Mouse (Mus musculus): Measurements from ENCODE around the gene Fam19a1. TPM values are rescaled to one million over a fixed set of nuclear protein-coding genes. Genes with fewer than 3 reads are reported as not detected.
A peak's percentile ranks its signal among the peaks of the same experiment; 100 is the strongest.

Fam19a1 gene
- total RNA-seq, 2 experiments from 2014 or later = 63.5 to 71.6 TPM

- DNase-seq (ENCODE audit: extremely low spot score in 1 of 2, low spot score in 1 of 2) = no peak
Observed at GRCm38 (mm10) chr6:96252001-96252400, 139.0 kb downstream of the Fam19a1 start.

DNA sequence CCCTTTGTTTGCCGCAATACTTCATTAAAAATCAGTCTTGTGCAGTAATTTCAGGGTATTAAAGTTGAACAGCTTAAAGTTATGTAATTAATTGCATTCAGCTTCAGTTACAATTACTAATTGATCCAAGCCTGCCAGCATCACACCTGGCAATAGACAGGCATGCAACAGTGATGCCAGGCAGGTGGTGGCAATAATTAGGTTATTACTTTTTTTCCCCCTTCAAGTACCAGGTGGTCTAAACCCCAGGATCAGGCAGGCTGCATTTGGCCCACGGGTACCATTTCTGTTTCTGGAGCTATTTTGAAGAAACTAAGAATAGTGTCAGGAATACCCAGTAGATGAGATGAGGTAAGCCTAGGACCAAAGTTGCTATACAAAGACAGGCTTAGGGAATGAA lies 141.9 kb downstream of the Fam19a1 start:
- DNase-seq (ENCODE audit: extremely low spot score in 1 of 2, low spot score in 1 of 2) = no peak

DNA sequence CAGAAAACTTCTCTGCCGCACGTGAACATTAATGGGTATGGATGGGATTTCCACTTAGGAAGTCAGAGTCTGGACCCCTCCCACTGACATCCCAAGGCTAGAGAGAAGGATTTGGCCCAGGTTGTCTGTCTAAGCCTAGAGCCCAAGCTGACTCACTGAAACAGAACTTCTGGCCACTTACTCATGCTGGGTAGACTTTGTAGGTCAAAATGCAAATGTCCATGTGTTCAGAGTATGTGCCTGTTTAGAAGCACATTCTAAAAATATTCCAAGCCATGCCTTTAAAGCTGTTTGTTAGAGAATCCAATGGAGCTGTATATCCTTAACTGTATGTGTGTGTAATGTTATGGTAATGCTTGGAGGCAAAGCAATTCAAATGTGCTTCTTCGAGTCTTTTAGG lies 145.7 kb downstream of the Fam19a1 start:
- DNase-seq (ENCODE audit: extremely low spot score in 1 of 2, low spot score in 1 of 2) = no peak

DNA sequence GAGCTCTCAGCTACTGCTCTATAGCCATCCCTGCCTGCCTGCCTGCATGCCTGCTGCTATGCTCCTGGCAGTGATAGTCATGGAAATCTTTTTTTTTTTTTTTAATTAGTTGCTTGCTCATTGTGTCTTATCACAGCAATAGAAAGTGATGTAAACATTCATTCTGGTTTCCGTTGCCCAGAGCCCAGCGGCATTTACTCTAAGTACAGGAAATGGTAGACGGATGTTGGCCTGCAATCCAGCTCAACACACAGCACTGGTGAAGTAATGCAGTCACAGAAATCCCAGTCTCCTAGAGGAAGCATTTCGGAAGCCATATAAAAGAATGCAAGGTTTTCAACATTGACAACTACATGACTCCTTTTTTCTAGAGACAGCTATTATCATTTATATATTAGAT lies 153.5 kb downstream of the Fam19a1 start:
- no peak for DNase-seq (ENCODE audit: extremely low spot score in 1 of 2, low spot score in 1 of 2)

DNA sequence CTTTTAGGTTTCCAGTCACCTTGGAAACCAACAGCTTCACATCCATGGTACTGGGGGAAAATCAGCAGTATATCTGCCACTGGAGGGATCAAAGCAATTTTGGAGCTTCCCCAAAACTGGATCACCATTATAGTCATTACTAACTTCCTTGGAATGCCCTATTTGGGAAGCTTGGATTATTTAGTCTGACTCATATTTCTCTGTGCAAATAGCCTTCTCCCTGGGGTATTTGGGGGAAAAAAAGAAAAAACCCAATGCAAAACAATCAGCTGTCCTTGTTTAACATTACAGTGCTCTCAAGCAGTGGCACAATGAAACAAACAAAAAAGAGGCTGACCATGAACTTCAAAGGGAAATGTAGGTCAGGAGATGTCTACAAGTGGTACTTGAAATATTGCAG lies 155.8 kb downstream of the Fam19a1 start:
- DNase-seq (ENCODE audit: extremely low spot score in 1 of 2, low spot score in 1 of 2) = no peak

GRCm38 (mm10) chr6:96270436-96270835 lies 157.5 kb downstream of the Fam19a1 start:
- no peak for DNase-seq (ENCODE audit: extremely low spot score in 1 of 2, low spot score in 1 of 2)

- no peak for DNase-seq (ENCODE audit: extremely low spot score in 1 of 2, low spot score in 1 of 2)
Observed at GRCm38 (mm10) chr6:96283731-96284130, 170.8 kb downstream of the Fam19a1 start.

- no peak for DNase-seq (ENCODE audit: extremely low spot score in 1 of 2, low spot score in 1 of 2)
Observed at GRCm38 (mm10) chr6:96284590-96284989, 171.6 kb downstream of the Fam19a1 start.

DNA sequence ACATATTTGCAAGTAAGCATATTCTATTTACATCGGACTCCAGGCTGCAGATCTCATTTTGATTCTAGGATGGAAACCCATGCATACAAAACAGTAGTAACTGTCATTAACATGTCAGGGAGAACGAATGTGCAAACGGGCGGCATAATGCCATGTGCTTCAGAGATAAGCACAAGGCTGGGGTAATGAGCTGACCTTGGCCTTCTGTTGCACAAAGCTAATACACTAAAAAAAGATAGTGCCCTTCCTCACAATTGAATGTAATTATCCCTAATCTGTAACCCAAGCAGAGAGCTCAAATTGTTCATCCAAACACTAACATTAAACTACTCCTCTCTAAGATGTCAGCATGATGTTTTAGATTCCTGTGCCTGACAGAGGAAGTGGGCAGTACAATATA lies 173.3 kb downstream of the Fam19a1 start:
- no peak for DNase-seq (ENCODE audit: extremely low spot score in 1 of 2, low spot score in 1 of 2)

- DNase-seq (ENCODE audit: extremely low spot score in 1 of 2, low spot score in 1 of 2) = no peak
Observed at GRCm38 (mm10) chr6:96287377-96287776, 174.4 kb downstream of the Fam19a1 start.

DNA sequence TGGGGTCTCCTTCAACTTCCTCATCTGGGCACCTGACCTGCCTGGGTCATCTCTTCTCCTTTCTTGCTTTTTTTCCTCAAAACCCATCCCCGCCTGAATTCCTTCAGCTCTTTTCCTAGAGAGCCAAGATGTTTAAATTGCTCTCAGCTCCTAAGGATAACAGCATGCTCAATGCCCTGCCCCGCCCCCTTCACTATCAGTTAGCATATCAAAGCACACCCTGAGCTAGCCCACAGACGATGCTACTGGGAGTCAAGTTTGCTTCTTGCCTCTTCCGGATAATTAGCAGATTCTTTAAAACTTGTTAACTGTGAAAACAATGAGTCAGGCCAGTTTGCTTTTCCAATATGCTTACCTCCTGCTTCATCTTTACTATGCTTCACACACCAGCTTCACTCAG lies 176.7 kb downstream of the Fam19a1 start:
- DNase-seq (ENCODE audit: extremely low spot score in 1 of 2, low spot score in 1 of 2) = no peak

DNA sequence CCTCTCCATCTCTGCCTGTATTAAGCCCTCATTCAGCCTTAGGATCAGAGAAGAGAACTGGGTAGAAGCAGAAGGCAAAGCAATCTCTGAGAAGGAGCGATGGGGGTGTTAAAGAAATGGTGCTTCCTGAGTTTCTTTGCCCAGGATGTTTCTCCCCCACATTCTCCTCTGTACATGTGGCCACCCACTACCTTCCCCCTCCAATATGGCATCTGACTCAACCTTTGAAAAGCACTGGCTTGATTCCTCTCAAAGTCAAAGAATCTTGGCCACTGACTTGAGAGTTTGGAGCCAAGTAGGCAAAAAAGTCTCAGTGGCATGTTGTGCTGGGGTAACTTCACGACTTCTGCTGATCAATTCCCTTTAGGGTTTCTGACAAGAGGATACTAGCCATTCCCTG lies 234.5 kb downstream of the Fam19a1 start:
- no peak for DNase-seq (ENCODE audit: extremely low spot score in 1 of 2, low spot score in 1 of 2)

GRCm38 (mm10) chr6:96349446-96350025 lies 236.6 kb downstream of the Fam19a1 start:
- peak in 1 of 2 experiments; percentile 16 for DNase-seq (ENCODE audit: extremely low spot score in 1 of 2, low spot score in 1 of 2)

- DNase-seq (ENCODE audit: extremely low spot score in 1 of 2, low spot score in 1 of 2) = no peak
Observed at GRCm38 (mm10) chr6:96369544-96369943, 256.6 kb downstream of the Fam19a1 start.

GRCm38 (mm10) chr6:96372848-96373247 lies 259.9 kb downstream of the Fam19a1 start:
- no peak for DNase-seq (ENCODE audit: extremely low spot score in 1 of 2, low spot score in 1 of 2)

- no peak for DNase-seq (ENCODE audit: extremely low spot score in 1 of 2, low spot score in 1 of 2)
Observed at GRCm38 (mm10) chr6:96373274-96373673, 260.3 kb downstream of the Fam19a1 start.

DNA sequence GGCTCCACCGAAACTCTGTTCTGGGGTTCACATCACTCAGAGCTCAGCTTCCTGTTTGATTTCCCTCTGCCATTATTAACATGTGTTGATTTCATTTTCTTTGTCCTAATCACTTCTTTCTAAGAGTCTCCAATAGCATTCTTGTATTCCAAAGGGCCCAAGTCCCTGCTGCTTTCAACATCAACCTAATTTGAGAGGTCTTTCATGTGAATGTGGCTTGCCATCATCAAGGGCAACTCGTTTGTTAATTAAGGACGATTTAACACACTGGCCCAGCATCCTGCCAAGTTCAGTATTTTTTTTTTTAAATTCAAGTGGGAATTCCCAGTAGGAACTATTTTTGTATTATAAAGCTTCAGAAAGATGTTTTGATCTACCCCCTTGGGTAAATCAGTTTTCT lies 263.8 kb downstream of the Fam19a1 start:
- DNase-seq (ENCODE audit: extremely low spot score in 1 of 2, low spot score in 1 of 2) = no peak

DNA sequence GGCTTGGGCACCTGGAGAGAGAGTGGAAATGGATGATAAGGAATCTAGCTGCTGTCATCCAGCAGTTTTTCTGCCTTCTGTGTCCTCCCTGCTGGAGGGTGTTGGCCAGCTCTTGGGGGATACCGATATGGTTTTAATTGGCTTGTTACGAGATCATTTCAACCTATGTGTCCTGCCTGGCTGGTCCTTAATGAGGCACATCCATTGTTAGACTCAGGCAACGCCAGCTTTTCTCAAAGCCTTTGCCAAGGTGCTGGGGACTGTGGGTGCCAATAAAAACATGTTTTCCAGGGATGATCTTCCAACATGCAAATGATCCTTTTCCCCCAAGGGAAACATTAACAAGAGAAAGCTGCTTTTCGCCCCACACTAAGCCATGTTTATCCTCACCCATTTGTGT lies 266.3 kb downstream of the Fam19a1 start:
- no peak for DNase-seq (ENCODE audit: extremely low spot score in 1 of 2, low spot score in 1 of 2)

GRCm38 (mm10) chr6:96384441-96384840 lies 271.5 kb downstream of the Fam19a1 start:
- DNase-seq (ENCODE audit: extremely low spot score in 1 of 2, low spot score in 1 of 2) = no peak

DNA sequence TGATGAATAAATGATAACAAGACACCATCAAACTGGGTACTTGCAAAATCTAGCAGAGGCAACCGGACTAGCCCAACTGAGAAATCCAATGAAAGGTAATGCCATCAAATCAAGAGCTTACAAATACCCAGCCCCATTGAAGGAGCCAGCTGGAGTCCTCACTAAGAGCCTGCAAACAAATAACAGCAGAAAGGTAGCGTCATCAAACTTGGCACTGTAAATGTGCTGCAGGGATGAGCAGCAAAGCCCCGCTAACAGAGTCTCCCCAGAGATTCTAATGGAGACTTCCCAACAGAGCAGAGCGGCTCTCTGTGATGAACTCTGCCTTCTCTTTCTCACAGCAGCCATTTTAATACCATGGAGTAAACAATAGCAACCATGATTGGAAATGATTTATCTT lies 305.9 kb downstream of the Fam19a1 start:
- DNase-seq (ENCODE audit: extremely low spot score in 1 of 2, low spot score in 1 of 2) = no peak

DNA sequence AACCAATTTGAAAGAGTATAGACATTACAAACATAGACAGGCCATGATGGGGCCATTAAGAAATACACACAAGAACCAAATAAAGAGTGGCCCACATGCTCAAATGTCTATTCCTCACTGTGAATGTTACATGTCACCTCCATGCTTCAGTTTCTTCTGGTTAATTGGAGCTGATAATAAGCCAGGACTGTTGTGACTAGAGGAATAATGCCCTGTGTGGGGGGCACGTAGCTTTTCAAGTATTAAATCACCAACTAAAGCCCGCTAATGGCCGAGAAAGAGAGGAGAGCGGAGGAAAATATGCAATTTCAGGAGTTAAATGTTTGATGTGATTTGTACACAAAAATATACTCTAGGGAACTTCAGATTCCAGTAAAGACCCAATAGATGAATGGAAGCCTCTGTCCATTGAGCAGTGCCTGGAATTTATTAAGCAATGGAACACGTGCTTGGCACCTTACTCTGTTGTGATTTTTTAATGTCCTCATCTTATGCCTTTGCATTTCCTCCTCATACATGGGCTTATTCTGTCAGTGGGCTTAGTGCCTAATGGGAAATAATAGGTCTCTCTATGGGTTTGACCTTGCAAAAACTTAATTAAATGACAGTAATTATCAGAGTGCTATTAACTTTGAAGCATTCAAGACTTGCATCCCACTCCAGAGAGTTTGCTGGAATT lies 306.9 kb downstream of the Fam19a1 start:
- DNase-seq (ENCODE audit: extremely low spot score in 1 of 2, low spot score in 1 of 2) = no peak

GRCm38 (mm10) chr6:96420515-96420914 lies 307.6 kb downstream of the Fam19a1 start:
- DNase-seq (ENCODE audit: extremely low spot score in 1 of 2, low spot score in 1 of 2) = no peak
